Mouse (Mus musculus): Measurements from ENCODE around the gene 2010300C02Rik. TPM values are rescaled to one million over a fixed set of nuclear protein-coding genes. Genes with fewer than 3 reads are reported as not detected.
A peak's percentile ranks its signal among the peaks of the same experiment; 100 is the strongest.

2010300C02Rik gene
- polyA plus RNA-seq, 1 experiment from 2014 or later, result 3.5 TPM

- H3K27ac ChIP-seq (ENCODE audit: low read length), result no peak overlapping the region
- H3K4me3 ChIP-seq (replicated peaks; ENCODE audit: low read length), result no peak overlapping the region
- no peaks in the 10 kb centered on the region for H3K9me3 ChIP-seq (ENCODE audit: control insufficient read depth, low read length)
- H3K36me3 ChIP-seq (ENCODE audit: control insufficient read depth, insufficient read depth), result no peaks in the 10 kb centered on the region
- 86% methylated on average over 7 of the region's 7 CpGs for WGBS
- H3K4me1 ChIP-seq (replicated peaks; ENCODE audit: control insufficient read depth, insufficient read depth, low read length), result no peaks in the 10 kb centered on the region
- H3K27me3 ChIP-seq (replicated peaks; ENCODE audit: control insufficient read depth, insufficient read depth, low read length), result no peaks in the 10 kb centered on the region
- H3K9ac ChIP-seq (replicated peaks; ENCODE audit: low read depth, low read length), result no peak overlapping the region
- no peak for ATAC-seq
- H3K4me2 ChIP-seq (ENCODE audit: low read length), result no peak overlapping the region
Measured at GRCm38 (mm10) chr1:37734841-37735240, 15.0 kb upstream of the 2010300C02Rik start.

- Histone ChIP-seq H3K4me2 (ENCODE audit: low read length) (no peak overlapping the region), H3K9ac (replicated peaks; ENCODE audit: low read depth, low read length) (no peak overlapping the region), H3K4me3 (replicated peaks; ENCODE audit: low read length) (no peak overlapping the region), H3K36me3 (ENCODE audit: control insufficient read depth, insufficient read depth) (no peaks in the 10 kb centered on the region), H3K27me3 (replicated peaks; ENCODE audit: control insufficient read depth, insufficient read depth, low read length) (no peaks in the 10 kb centered on the region), H3K27ac (ENCODE audit: low read length) (no peak overlapping the region), H3K9me3 (ENCODE audit: control insufficient read depth, low read length) (no peaks in the 10 kb centered on the region), H3K4me1 (replicated peaks; ENCODE audit: control insufficient read depth, insufficient read depth, low read length) (no peaks in the 10 kb centered on the region)
- 94% methylated on average over 8 of the region's 8 CpGs for WGBS
- ATAC-seq, result no peak
Measured at GRCm38 (mm10) chr1:37729353-37729752, 9.5 kb upstream of the 2010300C02Rik start.

- no peaks in the 10 kb centered on the region for H3K27me3 ChIP-seq (replicated peaks; ENCODE audit: control insufficient read depth, insufficient read depth, low read length)
- H3K27ac ChIP-seq (ENCODE audit: low read length), result no peak overlapping the region
- no peak overlapping the region for H3K4me3 ChIP-seq (replicated peaks; ENCODE audit: low read length)
- no peaks in the 10 kb centered on the region for H3K9me3 ChIP-seq (ENCODE audit: control insufficient read depth, low read length)
- H3K36me3 ChIP-seq (ENCODE audit: control insufficient read depth, insufficient read depth), result no peaks in the 10 kb centered on the region
- no peak overlapping the region for H3K4me2 ChIP-seq (ENCODE audit: low read length)
- ATAC-seq, result no peak
- no peak overlapping the region for H3K9ac ChIP-seq (replicated peaks; ENCODE audit: low read depth, low read length)
- WGBS, result 69% methylated on average over 10 of the region's 10 CpGs
- H3K4me1 ChIP-seq (replicated peaks; ENCODE audit: control insufficient read depth, insufficient read depth, low read length), result no peaks in the 10 kb centered on the region
Measured at GRCm38 (mm10) chr1:37728053-37728452, 8.2 kb upstream of the 2010300C02Rik start.

- Histone ChIP-seq H3K36me3 (ENCODE audit: control insufficient read depth, insufficient read depth) (no peaks in the 10 kb centered on the region), H3K9ac (replicated peaks; ENCODE audit: low read depth, low read length) (no peak overlapping the region), H3K4me2 (ENCODE audit: low read length) (no peak overlapping the region), H3K27ac (ENCODE audit: low read length) (no peak overlapping the region), H3K27me3 (replicated peaks; ENCODE audit: control insufficient read depth, insufficient read depth, low read length) (no peaks in the 10 kb centered on the region), H3K9me3 (ENCODE audit: control insufficient read depth, low read length) (no peaks in the 10 kb centered on the region), H3K4me1 (replicated peaks; ENCODE audit: control insufficient read depth, insufficient read depth, low read length) (no peaks in the 10 kb centered on the region), H3K4me3 (replicated peaks; ENCODE audit: low read length) (no peak overlapping the region)
- no peak for ATAC-seq
- 81% methylated on average over 8 of the region's 8 CpGs for WGBS
Measured at GRCm38 (mm10) chr1:37727186-37727585, 7.3 kb upstream of the 2010300C02Rik start.

GRCm38 (mm10) chr1:37726426-37726825 is 6.5 kb upstream of the 2010300C02Rik start:
- H3K9me3 ChIP-seq (ENCODE audit: control insufficient read depth, low read length), result no peaks in the 10 kb centered on the region
- H3K4me3 ChIP-seq (replicated peaks; ENCODE audit: low read length), result no peak overlapping the region
- no peak overlapping the region for H3K9ac ChIP-seq (replicated peaks; ENCODE audit: low read depth, low read length)
- H3K4me1 ChIP-seq (replicated peaks; ENCODE audit: control insufficient read depth, insufficient read depth, low read length), result no peaks in the 10 kb centered on the region
- peak; percentile 69; the same call in 1 of the 2 replicates for ATAC-seq
- H3K27me3 ChIP-seq (replicated peaks; ENCODE audit: control insufficient read depth, insufficient read depth, low read length), result no peaks in the 10 kb centered on the region; the same call in 1 of the 2 replicates
- H3K27ac ChIP-seq (ENCODE audit: low read length), result no peak overlapping the region
- no peak overlapping the region for H3K4me2 ChIP-seq (ENCODE audit: low read length)
- WGBS, result 76% methylated on average over 8 of the region's 8 CpGs
- no peaks in the 10 kb centered on the region for H3K36me3 ChIP-seq (ENCODE audit: control insufficient read depth, insufficient read depth)

GRCm38 (mm10) chr1:37725880-37726279 is 6.0 kb upstream of the 2010300C02Rik start:
- H3K27me3 ChIP-seq (replicated peaks; ENCODE audit: control insufficient read depth, insufficient read depth, low read length), result peaks cover 4% of the 10 kb centered on the region
- 52% methylated on average over 12 of the region's 12 CpGs for WGBS
- H3K27ac ChIP-seq (ENCODE audit: low read length), result peak overlapping the region; percentile 54
- no peaks in the 10 kb centered on the region for H3K9me3 ChIP-seq (ENCODE audit: control insufficient read depth, low read length)
- no peak overlapping the region for H3K4me3 ChIP-seq (replicated peaks; ENCODE audit: low read length)
- H3K4me2 ChIP-seq (ENCODE audit: low read length), result peak overlapping the region; percentile 19; the same call in 1 of the 2 replicates
- no peak overlapping the region for H3K9ac ChIP-seq (replicated peaks; ENCODE audit: low read depth, low read length)
- ATAC-seq, result peak; percentile 77
- H3K4me1 ChIP-seq (replicated peaks; ENCODE audit: control insufficient read depth, insufficient read depth, low read length), result no peaks in the 10 kb centered on the region
- no peaks in the 10 kb centered on the region for H3K36me3 ChIP-seq (ENCODE audit: control insufficient read depth, insufficient read depth)

GRCm38 (mm10) chr1:37721092-37721491 is 1.2 kb upstream of the 2010300C02Rik start:
- Histone ChIP-seq H3K4me2 (ENCODE audit: low read length) (no peak overlapping the region), H3K36me3 (ENCODE audit: control insufficient read depth, insufficient read depth) (no peaks in the 10 kb centered on the region), H3K9me3 (ENCODE audit: control insufficient read depth, low read length) (no peaks in the 10 kb centered on the region), H3K27ac (ENCODE audit: low read length) (no peak overlapping the region), H3K9ac (replicated peaks; ENCODE audit: low read depth, low read length) (no peak overlapping the region), H3K4me1 (replicated peaks; ENCODE audit: control insufficient read depth, insufficient read depth, low read length) (peaks cover 8% of the 10 kb centered on the region), H3K4me3 (replicated peaks; ENCODE audit: low read length) (no peak overlapping the region), H3K27me3 (replicated peaks; ENCODE audit: control insufficient read depth, insufficient read depth, low read length) (peaks cover 15% of the 10 kb centered on the region)
- WGBS, result 77% methylated on average over 5 of the region's 5 CpGs
- ATAC-seq, result no peak

- H3K27ac ChIP-seq (ENCODE audit: low read length), result no peak overlapping the region
- peaks cover 8% of the 10 kb centered on the region for H3K4me1 ChIP-seq (replicated peaks; ENCODE audit: control insufficient read depth, insufficient read depth, low read length)
- ATAC-seq, result peak; percentile 68
- H3K4me2 ChIP-seq (ENCODE audit: low read length), result peak overlapping the region; percentile 90
- H3K4me3 ChIP-seq (replicated peaks; ENCODE audit: low read length), result peak overlapping the region; percentile 58
- peak overlapping the region; percentile 63 for H3K9ac ChIP-seq (replicated peaks; ENCODE audit: low read depth, low read length)
- no peaks in the 10 kb centered on the region for H3K9me3 ChIP-seq (ENCODE audit: control insufficient read depth, low read length)
- H3K36me3 ChIP-seq (ENCODE audit: control insufficient read depth, insufficient read depth), result no peaks in the 10 kb centered on the region
- WGBS, result 3% methylated on average over 46 of the region's 49 CpGs
- H3K27me3 ChIP-seq (replicated peaks; ENCODE audit: control insufficient read depth, insufficient read depth, low read length), result peaks cover 15% of the 10 kb centered on the region
Measured at GRCm38 (mm10) chr1:37719030-37719723, 708 bp downstream of the 2010300C02Rik start.

- H3K36me3 ChIP-seq (ENCODE audit: control insufficient read depth, insufficient read depth), result no peaks in the 10 kb centered on the region
- no peak overlapping the region for H3K9ac ChIP-seq (replicated peaks; ENCODE audit: low read depth, low read length)
- WGBS, result 56% methylated on average over 7 of the region's 7 CpGs
- no peak overlapping the region for H3K27ac ChIP-seq (ENCODE audit: low read length)
- H3K4me1 ChIP-seq (replicated peaks; ENCODE audit: control insufficient read depth, insufficient read depth, low read length), result peaks cover 8% of the 10 kb centered on the region
- no peak overlapping the region for H3K4me3 ChIP-seq (replicated peaks; ENCODE audit: low read length)
- H3K9me3 ChIP-seq (ENCODE audit: control insufficient read depth, low read length), result no peaks in the 10 kb centered on the region
- peaks cover 15% of the 10 kb centered on the region for H3K27me3 ChIP-seq (replicated peaks; ENCODE audit: control insufficient read depth, insufficient read depth, low read length)
- ATAC-seq, result no peak
- H3K4me2 ChIP-seq (ENCODE audit: low read length), result no peak overlapping the region
Measured at GRCm38 (mm10) chr1:37718516-37718915, 1.4 kb downstream of the 2010300C02Rik start.
